Mouse (Mus musculus) central nervous system, embryonic 14 days (tissue): ENCODE measurements around the gene Olfr582. TPM values are rescaled to one million over a fixed set of nuclear protein-coding genes. Genes with fewer than 3 reads are reported as not detected.

ENCODE experiments used
- polyA plus RNA-seq: library from polyadenylated mRNA; depleted of rRNA; stranded (reverse); fragments of >200 nt; gene quantifications from 2 replicates; pipeline ENCODE4 v1.2.3, GENCODE M21; 2012; rRNA removed

The Olfr582 gene
- not detected in 2 replicates for polyA plus RNA-seq

GRCm38 (mm10) chr7:103037724-103038123, at the start of gene Olfr582:
Gene Olfr582, plus strand, starts transcription at chr7:103038024.

DNA sequence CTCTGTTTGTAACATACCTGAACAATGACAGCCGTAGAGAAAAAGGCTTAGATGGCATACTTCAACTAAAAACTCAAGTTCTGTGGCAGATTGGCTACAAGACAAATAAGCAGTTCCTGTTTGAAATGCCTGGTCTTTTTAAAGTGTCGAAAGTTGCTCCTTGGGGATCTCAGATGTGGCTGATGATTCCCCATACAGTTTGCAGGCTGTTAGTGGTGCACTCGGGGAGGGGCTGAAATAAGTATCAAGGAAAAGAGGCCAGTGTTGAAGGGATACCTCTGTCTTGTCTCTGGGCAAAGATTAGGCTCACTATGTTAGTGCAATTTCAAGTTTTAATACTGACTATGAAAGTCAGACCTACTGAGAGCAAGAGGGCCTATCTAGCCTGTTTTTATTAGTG, 48.6 kb upstream of the Olfr582 start, which contains the start of gene Olfr578:
Gene Olfr578, minus strand, starts transcription at position 101 of the 400 bp plus-strand sequence.

GRCm38 (mm10) chr7:103051000-103051399, 13.2 kb downstream of the Olfr582 start, which contains the start of gene Olfr583:
Gene Olfr583, plus strand, starts transcription at chr7:103051300.

GRCm38 (mm10) chr7:103081585-103081984, 43.8 kb downstream of the Olfr582 start, which contains the start of gene Olfr584:
Gene Olfr584, plus strand, starts transcription at chr7:103081885.

Other genes starting within 250 kb of the Olfr582 start
- gene Olfr564, start 234.5 kb upstream of the Olfr582 start, polyA plus RNA-seq, result not detected in 2 replicates
- gene Olfr566, start 179.3 kb upstream of the Olfr582 start, polyA plus RNA-seq, result not detected in 2 replicates
- not detected in 2 replicates for gene Olfr568, start 160.9 kb upstream of the Olfr582 start, polyA plus RNA-seq
- not detected in 2 replicates for gene Olfr569, start 147.1 kb upstream of the Olfr582 start, polyA plus RNA-seq
- gene Olfr570, start 143.4 kb upstream of the Olfr582 start, polyA plus RNA-seq, result 0.12 and 0.13 TPM in 2 replicates
- 0.09 TPM in 1 of 2 replicates, not detected in the other for gene Olfr571, start 120.5 kb upstream of the Olfr582 start, polyA plus RNA-seq
- not detected in 2 replicates for gene Olfr572, start 113.6 kb upstream of the Olfr582 start, polyA plus RNA-seq
- gene Olfr573-ps1, start 95.4 kb upstream of the Olfr582 start, polyA plus RNA-seq, result not detected in 2 replicates
- gene Olfr574, start 89.6 kb upstream of the Olfr582 start, polyA plus RNA-seq, result not detected in 2 replicates
- gene Olfr575, start 79.2 kb upstream of the Olfr582 start, polyA plus RNA-seq, result not detected in 2 replicates
- not detected in 2 replicates for gene Olfr576, start 75.4 kb upstream of the Olfr582 start, polyA plus RNA-seq
- not detected in 2 replicates for gene Olfr577, start 62.1 kb upstream of the Olfr582 start, polyA plus RNA-seq
- gene Olfr578, start 48.7 kb upstream of the Olfr582 start, polyA plus RNA-seq, result not detected in 2 replicates
- not detected in 2 replicates for gene Olfr583, start 13.3 kb downstream of the Olfr582 start, polyA plus RNA-seq
- not detected in 2 replicates for gene Olfr584, start 43.9 kb downstream of the Olfr582 start, polyA plus RNA-seq
- not detected in 2 replicates for gene Olfr585, start 59.7 kb downstream of the Olfr582 start, polyA plus RNA-seq
- not detected in 2 replicates for gene Olfr586, start 87.6 kb downstream of the Olfr582 start, polyA plus RNA-seq
- gene Olfr588-ps1, start 102.9 kb downstream of the Olfr582 start, polyA plus RNA-seq, result not detected in 2 replicates
- not detected in 2 replicates for gene Olfr589, start 118.3 kb downstream of the Olfr582 start, polyA plus RNA-seq
- not detected in 2 replicates for gene Olfr591, start 140.3 kb downstream of the Olfr582 start, polyA plus RNA-seq
- gene Olfr592, start 146.8 kb downstream of the Olfr582 start, polyA plus RNA-seq, result not detected in 2 replicates
- not detected in 2 replicates for gene Olfr593, start 173.8 kb downstream of the Olfr582 start, polyA plus RNA-seq
- not detected in 2 replicates for gene Olfr594, start 179.0 kb downstream of the Olfr582 start, polyA plus RNA-seq
- not detected in 2 replicates for gene Usp17ld, start 214.5 kb downstream of the Olfr582 start, polyA plus RNA-seq